Mouse (Mus musculus) spleen, adult 2 months (tissue): ENCODE results near the gene Sema4d.

ENCODE experiments used
- CTCF ChIP-seq: fragments of 200-500 bp; IDR thresholded peaks from 2 replicates; pipeline ENCODE4 v1.5.1; 2011; ENCODE audit warnings: mild to moderate bottlenecking, inconsistent platforms; ENCODE audit not compliant: insufficient read depth, insufficient read length, insufficient replicate concordance; ENCODE audit errors: extremely low read depth
- POLR2A ChIP-seq: fragments of 200-500 bp; IDR thresholded peaks from 2 replicates; pipeline ENCODE4 v1.6.1; 2011; ENCODE audit warnings: low read depth, low read length, inconsistent platforms

GRCm38 (mm10) chr13:51756019-51756418 is 37.5 kb downstream of the Sema4d start:
- no peak for TF ChIP-seq CTCF
- TF ChIP-seq POLR2A, result no peak
